Mouse (Mus musculus) limb, embryonic 15.5 days (tissue): Measurements from ENCODE around the gene Chd5. TPM values are rescaled to one million over a fixed set of nuclear protein-coding genes. Genes with fewer than 3 reads are reported as not detected.

Experiments
- ATAC-seq: fragments of 200-750 bp; cut with Nextera tagmentation; 2 replicates; pipeline ENCODE4 v1.8.0; 2017; ENCODE audit warnings: low read depth, moderate TSS enrichment; ENCODE audit not compliant: insufficient number of reproducible peaks, low FRiP score, low TSS enrichment
- H3K27ac ChIP-seq: fragments of 300-500 bp; sonication (generic); 2 replicates; pipeline ENCODE4 v1.5.1; 2015; ENCODE audit warnings: moderate library complexity, mild to moderate bottlenecking, inconsistent platforms
- H3K27me3 ChIP-seq: fragments of 300-500 bp; sonication (generic); 2 replicates; pipeline ENCODE4 v1.6.1; 2015; ENCODE audit warnings: inconsistent platforms
- H3K36me3 ChIP-seq: fragments of 300-500 bp; sonication (generic); 2 replicates; pipeline ENCODE4 v1.6.1; 2015; ENCODE audit warnings: inconsistent platforms
- H3K4me1 ChIP-seq: fragments of 300-500 bp; sonication (generic); 2 replicates; pipeline ENCODE4 v1.6.1; 2015; ENCODE audit warnings: inconsistent platforms
- H3K4me2 ChIP-seq: fragments of 300-500 bp; sonication (generic); 2 replicates; pipeline ENCODE4 v1.6.1; 2015; ENCODE audit warnings: mild to moderate bottlenecking, inconsistent platforms
- H3K4me3 ChIP-seq: fragments of 300-500 bp; sonication (generic); 2 replicates; pipeline ENCODE4 v1.5.1; 2015; ENCODE audit warnings: mild to moderate bottlenecking, inconsistent platforms
- H3K9ac ChIP-seq: fragments of 300-500 bp; sonication (generic); 2 replicates; pipeline ENCODE4 v1.6.1; 2015; ENCODE audit warnings: inconsistent platforms
- H3K9me3 ChIP-seq: fragments of 300-500 bp; sonication (generic); 2 replicates; pipeline ENCODE4 v1.6.1; 2016; ENCODE audit warnings: inconsistent platforms
- WGBS: fragments of 180-500 bp; shearing (Covaris S2); methylation state at CpG from one replicate; pipeline ENCODE4 v1.1.7; 2015; 5-methylcytosine and 5-hydroxymethylcytosine counted together
- polyA plus RNA-seq: library from polyadenylated mRNA; unstranded; fragments of >200 nt; fragmentation: Nextera tagmentation; extraction: Ambion mirVana; gene quantifications from 2 replicates; pipeline ENCODE4 v1.2.1, GENCODE M21; 2015

Chd5 gene
- polyA plus RNA-seq, 1 experiment from 2014 or later = 0.63 TPM

DNA sequence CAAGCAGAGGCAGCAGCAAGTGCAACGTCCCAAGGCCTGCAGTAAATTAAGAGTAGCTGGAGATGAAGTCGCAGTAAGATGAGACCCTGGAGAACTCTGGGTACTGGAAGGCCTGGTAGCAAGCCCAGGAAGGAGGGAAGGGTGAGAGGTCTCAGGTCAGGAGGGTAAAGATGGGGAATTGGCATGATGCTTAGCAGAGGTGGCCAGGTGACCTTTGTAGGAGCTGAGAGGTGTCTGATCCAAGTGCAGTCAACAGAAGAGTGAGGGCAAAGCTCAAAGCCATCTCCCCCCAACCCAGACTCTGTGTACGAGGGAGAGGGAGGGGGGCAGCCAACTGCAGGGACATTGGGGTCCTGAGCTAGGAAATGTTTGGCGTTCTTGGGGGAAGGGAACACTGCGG is 17.0 kb upstream of the Chd5 start:
- Histone ChIP-seq H3K9me3 (no peaks in the 10 kb centered on the region), H3K4me3 (no peak overlapping the region), H3K36me3 (no peaks in the 10 kb centered on the region), H3K27ac (no peak overlapping the region), H3K9ac (no peak overlapping the region), H3K4me1 (peaks cover 13% of the 10 kb centered on the region), H3K27me3 (peaks cover 27% of the 10 kb centered on the region), H3K4me2 (no peak overlapping the region)
- WGBS = 42% methylated on average over 5 of the region's 5 CpGs
- ATAC-seq = no peak

- peak overlapping the region; percentile 39 for H3K4me2 ChIP-seq
Measured at GRCm38 (mm10) chr4:152324641-152325562, 13.5 kb upstream of the Chd5 start.

DNA sequence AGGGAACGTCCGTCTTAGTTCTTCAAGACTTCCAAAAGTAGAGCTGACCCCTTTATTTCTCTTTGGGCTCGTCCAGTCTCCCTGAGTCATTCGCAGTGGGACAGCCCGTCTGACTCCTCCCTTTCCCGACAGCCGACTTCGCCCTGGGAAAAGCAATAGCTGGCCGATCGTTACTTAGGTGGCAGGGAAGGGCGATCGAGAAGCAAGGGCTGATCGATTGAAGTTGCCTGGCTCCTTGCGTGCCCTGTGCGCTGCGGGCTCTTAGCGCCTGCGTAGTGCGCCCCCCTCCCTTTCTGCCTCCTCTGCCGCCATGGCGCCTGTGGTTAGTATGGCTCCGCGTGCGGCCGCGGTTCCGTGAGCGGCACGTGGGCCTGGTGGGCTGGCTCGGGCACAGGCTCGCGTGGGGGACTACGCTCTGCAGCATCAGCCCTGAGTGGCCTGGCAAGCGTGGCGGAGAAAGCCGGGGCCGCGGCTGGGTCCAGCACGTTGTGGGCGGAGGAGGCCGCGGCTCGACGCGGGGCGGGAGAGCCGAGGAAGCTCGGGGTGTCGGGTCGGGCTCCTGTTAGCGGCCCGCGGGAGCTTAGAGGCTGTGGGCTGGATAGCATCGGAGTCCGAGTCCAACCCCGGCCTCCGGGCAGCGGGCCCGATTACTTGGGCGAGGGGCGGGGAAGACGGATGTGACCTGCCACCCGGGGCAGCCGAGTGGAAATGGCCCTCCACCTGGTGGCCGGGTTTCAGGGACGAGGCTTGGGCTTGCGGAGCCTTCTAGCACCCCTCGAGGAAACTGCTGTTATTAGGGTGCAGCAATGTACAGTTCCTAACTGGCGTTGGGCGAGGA is 12.7 kb upstream of the Chd5 start, which contains the start of gene Rpl22:
Rpl22 (plus strand) TSS at position 169 of the 838 bp plus-strand sequence.
- under 1% methylated on average over 70 of the region's 70 CpGs for WGBS
- Histone ChIP-seq H3K9ac (peak within 1 kb of the TSS; percentile 98), H3K9me3 (no peaks in the 10 kb centered on the region), H3K4me3 (peak within 1 kb of the TSS; percentile 95), H3K27me3 (no peaks in the 10 kb centered on the region), H3K4me2 (peak within 1 kb of the TSS; percentile 52), H3K36me3 (peaks cover 29% of the 10 kb centered on the region), H3K4me1 (peaks cover 20% of the 10 kb centered on the region), H3K27ac (peak within 1 kb of the TSS; percentile 80)
- ATAC-seq = peak; percentile 88

More at GRCm38 (mm10) chr4:152324641-152325562, 13.5 kb upstream of the Chd5 start:
- Histone ChIP-seq H3K27ac (peak overlapping the region; percentile 54; the same call in 1 of the 2 replicates), H3K4me1 (peaks cover 20% of the 10 kb centered on the region), H3K4me3 (peak overlapping the region; percentile 95), H3K9ac (no peak overlapping the region), H3K27me3 (no peaks in the 10 kb centered on the region), H3K36me3 (peaks cover 20% of the 10 kb centered on the region), H3K9me3 (no peaks in the 10 kb centered on the region)
- 52% methylated on average over 16 of the region's 16 CpGs for WGBS
- peak; percentile 28; the same call in 1 of the 2 replicates for ATAC-seq

DNA sequence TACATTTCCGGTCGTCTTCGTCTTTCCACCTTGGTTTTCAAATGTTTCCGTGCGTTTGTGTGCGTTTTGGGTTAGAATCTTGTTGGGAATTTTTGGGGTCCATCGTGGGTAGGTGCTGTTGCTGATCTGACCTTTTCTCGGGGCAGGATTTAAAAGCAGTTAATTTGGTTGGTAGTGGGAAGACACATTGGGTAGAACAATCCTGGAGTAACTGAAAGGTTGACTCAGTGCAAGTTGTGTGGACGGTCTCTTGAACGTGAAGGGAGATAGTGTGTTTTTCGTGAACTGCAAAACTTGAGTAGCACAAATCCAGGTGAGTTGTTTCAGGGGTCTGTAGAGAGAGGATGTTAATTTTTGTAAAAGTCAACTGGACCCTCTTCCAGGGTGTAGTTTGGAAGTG is 11.9 kb upstream of the Chd5 start:
- Histone ChIP-seq H3K27ac (no peak overlapping the region), H3K36me3 (peaks cover 37% of the 10 kb centered on the region), H3K9ac (peak overlapping the region; percentile 98), H3K4me1 (peaks cover 20% of the 10 kb centered on the region), H3K9me3 (no peaks in the 10 kb centered on the region), H3K27me3 (no peaks in the 10 kb centered on the region), H3K4me2 (peak overlapping the region; percentile 52), H3K4me3 (peak overlapping the region; percentile 95)
- WGBS = 2% methylated on average over 11 of the region's 11 CpGs
- ATAC-seq = no peak

DNA sequence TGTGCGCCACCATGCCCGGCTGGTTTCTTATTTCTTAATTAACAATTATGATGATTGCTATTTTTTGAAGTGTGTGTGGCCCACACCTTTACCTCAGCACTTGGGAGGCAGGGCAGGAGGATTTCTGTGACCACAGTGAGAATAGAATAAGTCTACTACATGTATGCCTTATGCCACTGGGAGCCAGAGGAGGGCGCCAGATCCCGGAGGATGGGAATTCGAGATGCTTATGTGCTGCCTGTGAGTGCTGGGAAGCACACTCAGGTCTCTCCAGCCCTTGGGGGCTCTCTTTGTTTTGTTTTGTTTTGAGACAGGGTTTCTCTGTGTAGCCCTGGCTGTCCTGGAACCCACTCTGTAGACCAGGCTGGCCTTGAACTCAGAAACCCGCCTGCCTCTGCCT is 9.8 kb upstream of the Chd5 start:
- Histone ChIP-seq H3K27ac (no peak overlapping the region), H3K4me1 (peaks cover 20% of the 10 kb centered on the region), H3K4me2 (no peak overlapping the region), H3K4me3 (no peak overlapping the region), H3K9ac (no peak overlapping the region), H3K9me3 (no peaks in the 10 kb centered on the region), H3K27me3 (no peaks in the 10 kb centered on the region), H3K36me3 (peaks cover 57% of the 10 kb centered on the region)
- ATAC-seq = no peak
- 80% methylated on average over 6 of the region's 6 CpGs for WGBS

- no peak for ATAC-seq
- no peak overlapping the region for H3K9ac ChIP-seq
- WGBS = 36% methylated on average over 2 of the region's 2 CpGs
- no peak overlapping the region for H3K27ac ChIP-seq
- H3K27me3 ChIP-seq = peaks cover 18% of the 10 kb centered on the region
- H3K4me3 ChIP-seq = no peak overlapping the region
- H3K9me3 ChIP-seq = no peaks in the 10 kb centered on the region
- H3K4me2 ChIP-seq = no peak overlapping the region
- H3K4me1 ChIP-seq = peaks cover 2% of the 10 kb centered on the region; the same call in 1 of the 2 replicates
- peaks cover 74% of the 10 kb centered on the region for H3K36me3 ChIP-seq
Measured at GRCm38 (mm10) chr4:152332952-152333351, 5.5 kb upstream of the Chd5 start.

- no peak overlapping the region for H3K4me3 ChIP-seq
- no peaks in the 10 kb centered on the region for H3K9me3 ChIP-seq
- no peak overlapping the region for H3K4me2 ChIP-seq
- no peak overlapping the region for H3K9ac ChIP-seq
- peaks cover 24% of the 10 kb centered on the region for H3K27me3 ChIP-seq
- no peak overlapping the region for H3K27ac ChIP-seq
- no peak for ATAC-seq
- H3K4me1 ChIP-seq = peaks cover 4% of the 10 kb centered on the region
- WGBS = 93% methylated on average over 12 of the region's 12 CpGs
- peaks cover 70% of the 10 kb centered on the region for H3K36me3 ChIP-seq
Measured at GRCm38 (mm10) chr4:152333587-152333986, 4.9 kb upstream of the Chd5 start.

DNA sequence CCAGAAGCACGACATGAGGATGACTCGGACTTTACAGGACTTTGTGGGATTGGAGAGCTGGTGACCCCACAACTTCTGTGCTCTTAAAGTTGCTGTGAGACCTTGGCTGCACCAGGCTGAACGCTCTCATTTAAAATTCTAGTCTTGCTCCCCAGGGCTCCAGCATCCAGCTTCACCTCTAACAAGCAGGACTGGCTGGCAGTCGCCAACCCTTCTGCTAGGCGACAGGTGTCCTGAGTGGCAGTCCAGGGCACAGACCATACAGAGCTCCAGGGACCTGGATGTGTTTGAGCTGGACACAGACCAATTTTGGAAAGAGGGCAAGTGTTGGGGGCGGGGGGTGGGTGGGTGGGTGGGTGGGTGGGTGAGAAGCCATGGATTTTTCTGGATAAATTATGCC is 679 bp upstream of the Chd5 start:
- WGBS = 29% methylated on average over 6 of the region's 6 CpGs
- Histone ChIP-seq H3K4me1 (peaks cover 16% of the 10 kb centered on the region), H3K27me3 (peaks cover 63% of the 10 kb centered on the region), H3K9ac (no peak overlapping the region), H3K27ac (no peak overlapping the region), H3K36me3 (peaks cover 29% of the 10 kb centered on the region), H3K4me3 (no peak overlapping the region), H3K4me2 (no peak overlapping the region), H3K9me3 (no peaks in the 10 kb centered on the region)
- ATAC-seq = no peak

GRCm38 (mm10) chr4:152339293-152339790 is 891 bp downstream of the Chd5 start:
- Histone ChIP-seq H3K27ac (no peak overlapping the region), H3K4me3 (peak overlapping the region; percentile 53), H3K9me3 (no peaks in the 10 kb centered on the region), H3K9ac (peak overlapping the region; percentile 20; the same call in 1 of the 2 replicates), H3K4me2 (peak overlapping the region; percentile 100), H3K27me3 (peaks cover 78% of the 10 kb centered on the region), H3K4me1 (peaks cover 23% of the 10 kb centered on the region), H3K36me3 (peaks cover 13% of the 10 kb centered on the region)
- WGBS = under 1% methylated on average over 15 of the region's 26 CpGs
- no peak for ATAC-seq

- no peak for ATAC-seq
Measured at GRCm38 (mm10) chr4:152340584-152341284, 2.3 kb downstream of the Chd5 start.

GRCm38 (mm10) chr4:152343296-152343695 is 4.8 kb downstream of the Chd5 start:
- no peak overlapping the region for H3K4me2 ChIP-seq
- H3K4me1 ChIP-seq = peaks cover 22% of the 10 kb centered on the region
- no peak overlapping the region for H3K27ac ChIP-seq
- no peak overlapping the region for H3K9ac ChIP-seq
- 10% methylated on average over 5 of the region's 5 CpGs for WGBS
- H3K27me3 ChIP-seq = peaks cover 76% of the 10 kb centered on the region
- H3K36me3 ChIP-seq = no peaks in the 10 kb centered on the region
- no peaks in the 10 kb centered on the region for H3K9me3 ChIP-seq
- H3K4me3 ChIP-seq = no peak overlapping the region
- ATAC-seq = no peak

More at GRCm38 (mm10) chr4:152340584-152341284, 2.3 kb downstream of the Chd5 start:
- WGBS = 32% methylated on average over 15 of the region's 15 CpGs
- Histone ChIP-seq H3K9ac (no peak overlapping the region), H3K4me2 (no peak overlapping the region), H3K9me3 (no peaks in the 10 kb centered on the region), H3K27ac (no peak overlapping the region), H3K4me1 (peaks cover 23% of the 10 kb centered on the region), H3K4me3 (no peak overlapping the region), H3K27me3 (peaks cover 83% of the 10 kb centered on the region), H3K36me3 (no peaks in the 10 kb centered on the region; the same call in 1 of the 2 replicates)
